Mouse (Mus musculus) liver, embryonic 14.5 days (tissue): ENCODE results near the gene Hdc.

ENCODE experiments used
- CTCF ChIP-seq: IDR thresholded peaks from 2 replicates; pipeline ENCODE4 v1.5.1; 2016; ENCODE audit warnings: antibody characterized with exemption, low read depth, control low read depth
- EP300 ChIP-seq: IDR thresholded peaks from 2 replicates; pipeline ENCODE4 v1.6.1; 2016; ENCODE audit warnings: antibody characterized with exemption, low read depth

GRCm38 (mm10) chr2:126551244-126551890 lies 67.7 kb downstream of the Hdc start:
- TF ChIP-seq EP300 (no peak), CTCF (no peak)
